Mouse (Mus musculus): ENCODE measurements at regions not wholly inside any gene's neighbourhood (a gene's known extent, or its start where the extent isn't known, plus 50 kb on each side); places are given as distances from the start of the nearest gene placed in this dataset.

DNA sequence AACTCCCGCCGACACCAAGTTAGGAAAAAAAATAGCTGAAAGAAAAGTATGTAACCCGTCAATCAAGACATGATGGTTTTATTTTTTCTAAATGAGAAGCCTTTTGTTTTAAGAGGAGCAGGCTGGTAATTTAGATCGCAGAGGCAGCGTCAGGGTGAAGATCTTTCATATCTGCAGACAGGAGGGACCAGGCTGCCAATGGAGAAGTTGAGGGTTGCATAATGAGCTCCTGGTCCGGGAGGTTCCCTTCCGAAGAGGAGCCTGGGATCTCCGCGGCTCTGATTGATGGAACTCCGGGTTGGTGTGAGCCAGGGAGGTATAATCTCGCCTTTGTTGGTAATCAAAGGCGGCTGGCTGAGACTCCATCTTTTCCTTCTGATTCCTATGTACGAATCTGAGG, 168.8 kb upstream of the Mvb12b start:
- TF ChIP-seq CTCF (IDR thresholded peaks at IDR 0.05; ENCODE audit: low read depth): no peak
- TF ChIP-seq EP300 (optimal IDR thresholded peaks at IDR 0.05): no peak
